Mouse (Mus musculus): ENCODE measurements around the gene Fam129c. TPM values are rescaled to one million over a fixed set of nuclear protein-coding genes. Genes with fewer than 3 reads are reported as not detected.

Gene Fam129c
- 2.6 and 2.7 TPM in 2 replicates for polyA plus RNA-seq (2014; fragmentation: Nextera tagmentation; extraction: Ambion mirVana)

GRCm38 (mm10) chr8:71597451-71597850, at the start of gene Fam129c:
Gene Fam129c (plus strand): TSS chr8:71597648.
- Histone ChIP-seq H3K27me3 (ENCODE audit: control insufficient read depth, insufficient read depth, low read length) (peaks cover 11% of the 10 kb centered on the region), H3K36me3 (replicated peaks; ENCODE audit: control insufficient read depth, insufficient read depth, low read depth, low read length) (no peaks in the 10 kb centered on the region), H3K27ac (replicated peaks; ENCODE audit: low read depth, low read length) (no peak within 1 kb of the TSS), H3K9me3 (replicated peaks; ENCODE audit: control insufficient read depth, low read length) (no peaks in the 10 kb centered on the region), H3K4me3 (ENCODE audit: low read depth, low read length) (no peak within 1 kb of the TSS), H3K9ac (replicated peaks; ENCODE audit: low read length) (no peak within 1 kb of the TSS), H3K4me2 (ENCODE audit: low read depth, low read length) (no peak within 1 kb of the TSS), H3K4me1 (ENCODE audit: control insufficient read depth, insufficient read depth, low read length) (peaks cover 4% of the 10 kb centered on the region)
- 70% methylated on average over 3 of the region's 3 CpGs for WGBS
- no peak for DNase-seq (ENCODE audit: low spot score)
- no peak for ATAC-seq (replicated peaks; ENCODE audit: insufficient number of reproducible peaks, low FRiP score, low TSS enrichment, low read depth)

DNA sequence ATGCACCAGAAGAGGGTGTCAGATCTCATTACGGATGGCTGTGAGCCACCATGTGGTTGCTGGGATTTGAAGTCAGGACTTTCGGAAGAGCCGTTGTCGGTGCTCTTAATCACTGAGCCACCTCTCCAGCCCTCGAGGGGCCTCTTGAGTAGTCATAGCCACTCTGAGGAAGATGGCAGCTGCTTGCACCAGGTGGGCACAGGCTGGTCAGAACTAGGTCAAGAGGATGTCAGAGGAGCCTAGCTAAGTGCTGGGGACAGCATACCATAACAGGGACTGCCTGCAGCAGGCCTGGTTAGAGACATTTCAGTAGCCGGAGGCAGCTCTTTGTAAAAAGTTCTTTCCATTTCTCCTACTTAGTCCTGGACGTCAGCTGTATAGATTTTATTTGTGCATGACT, 46.7 kb upstream of the Fam129c start:
- 63% methylated on average over 7 of the region's 7 CpGs for WGBS
- Histone ChIP-seq H3K9ac (replicated peaks; ENCODE audit: low read length) (no peak overlapping the region), H3K4me2 (ENCODE audit: low read depth, low read length) (no peak overlapping the region), H3K27me3 (ENCODE audit: control insufficient read depth, insufficient read depth, low read length) (no peaks in the 10 kb centered on the region; the same call in 1 of the 2 replicates), H3K4me1 (ENCODE audit: control insufficient read depth, insufficient read depth, low read length) (no peaks in the 10 kb centered on the region; the same call in 1 of the 2 replicates), H3K27ac (replicated peaks; ENCODE audit: low read depth, low read length) (no peak overlapping the region), H3K36me3 (replicated peaks; ENCODE audit: control insufficient read depth, insufficient read depth, low read depth, low read length) (no peaks in the 10 kb centered on the region), H3K9me3 (replicated peaks; ENCODE audit: control insufficient read depth, low read length) (no peaks in the 10 kb centered on the region), H3K4me3 (ENCODE audit: low read depth, low read length) (no peak overlapping the region)
- no peak for DNase-seq (ENCODE audit: low spot score)
- ATAC-seq (replicated peaks; ENCODE audit: insufficient number of reproducible peaks, low FRiP score, low TSS enrichment, low read depth), result no peak

DNA sequence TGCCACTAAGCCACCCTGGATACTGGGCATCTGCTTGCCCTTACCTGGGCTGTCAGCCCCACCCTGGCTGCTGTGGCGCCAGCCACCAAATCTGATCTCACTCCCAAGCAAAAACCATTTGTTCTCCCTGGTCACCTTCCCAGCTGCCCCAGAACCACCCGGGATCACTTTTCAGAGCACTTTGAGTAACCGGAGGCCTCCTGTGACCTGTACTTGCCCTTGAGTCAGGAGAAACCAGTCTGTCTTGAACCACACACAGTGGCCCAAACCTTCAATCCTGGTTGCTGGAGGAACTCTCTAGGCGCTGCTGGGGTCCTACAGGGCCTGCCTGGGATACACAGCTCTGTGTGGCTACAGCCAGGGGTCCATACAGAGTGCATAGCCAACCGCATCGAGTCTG, 44.7 kb upstream of the Fam129c start:
- WGBS, result 45% methylated on average over 6 of the region's 6 CpGs
- Histone ChIP-seq H3K9me3 (replicated peaks; ENCODE audit: control insufficient read depth, low read length) (no peaks in the 10 kb centered on the region), H3K27me3 (ENCODE audit: control insufficient read depth, insufficient read depth, low read length) (peaks cover 13% of the 10 kb centered on the region), H3K4me2 (ENCODE audit: low read depth, low read length) (no peak overlapping the region), H3K9ac (replicated peaks; ENCODE audit: low read length) (no peak overlapping the region), H3K27ac (replicated peaks; ENCODE audit: low read depth, low read length) (no peak overlapping the region), H3K4me3 (ENCODE audit: low read depth, low read length) (no peak overlapping the region), H3K4me1 (ENCODE audit: control insufficient read depth, insufficient read depth, low read length) (no peaks in the 10 kb centered on the region; the same call in 1 of the 2 replicates), H3K36me3 (replicated peaks; ENCODE audit: control insufficient read depth, insufficient read depth, low read depth, low read length) (no peaks in the 10 kb centered on the region)
- DNase-seq (ENCODE audit: low spot score), result no peak
- ATAC-seq (replicated peaks; ENCODE audit: insufficient number of reproducible peaks, low FRiP score, low TSS enrichment, low read depth), result no peak

- Histone ChIP-seq H3K4me2 (ENCODE audit: low read depth, low read length) (no peak overlapping the region), H3K4me3 (ENCODE audit: low read depth, low read length) (no peak overlapping the region), H3K9me3 (replicated peaks; ENCODE audit: control insufficient read depth, low read length) (no peaks in the 10 kb centered on the region), H3K27me3 (ENCODE audit: control insufficient read depth, insufficient read depth, low read length) (peaks cover 25% of the 10 kb centered on the region), H3K36me3 (replicated peaks; ENCODE audit: control insufficient read depth, insufficient read depth, low read depth, low read length) (no peaks in the 10 kb centered on the region), H3K4me1 (ENCODE audit: control insufficient read depth, insufficient read depth, low read length) (peaks cover 5% of the 10 kb centered on the region; the same call in 1 of the 2 replicates), H3K27ac (replicated peaks; ENCODE audit: low read depth, low read length) (no peak overlapping the region), H3K9ac (replicated peaks; ENCODE audit: low read length) (no peak overlapping the region)
- DNase-seq (ENCODE audit: low spot score) (no peak), ATAC-seq (replicated peaks; ENCODE audit: insufficient number of reproducible peaks, low FRiP score, low TSS enrichment, low read depth) (no peak)
- 75% methylated on average over 6 of the region's 6 CpGs for WGBS
Observed at GRCm38 (mm10) chr8:71554001-71554400, 43.4 kb upstream of the Fam129c start.

DNA sequence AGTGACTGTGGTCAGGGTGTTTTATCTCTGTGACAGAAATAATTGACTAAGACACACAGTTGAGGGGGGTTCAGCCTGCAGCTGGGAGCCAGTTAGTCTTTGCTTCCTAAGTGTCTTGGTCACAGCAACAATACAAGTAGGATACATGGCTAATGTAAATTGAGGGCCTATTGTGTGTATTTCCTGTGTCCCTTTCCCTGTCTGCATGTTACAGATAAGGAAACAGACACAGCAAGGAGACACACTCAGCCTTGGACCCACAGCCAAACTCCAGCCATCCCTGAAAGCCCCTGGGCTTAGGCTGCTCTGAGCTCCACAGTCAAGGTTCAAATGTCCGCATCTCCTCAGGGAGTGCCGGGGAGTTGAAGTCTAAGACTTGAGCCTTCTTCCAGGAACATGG, 42.8 kb upstream of the Fam129c start:
- no peak overlapping the region for H3K9ac ChIP-seq (replicated peaks; ENCODE audit: low read length)
- H3K27me3 ChIP-seq (ENCODE audit: control insufficient read depth, insufficient read depth, low read length), result peaks cover 32% of the 10 kb centered on the region
- ATAC-seq (replicated peaks; ENCODE audit: insufficient number of reproducible peaks, low FRiP score, low TSS enrichment, low read depth) (no peak), DNase-seq (ENCODE audit: low spot score) (no peak)
- no peaks in the 10 kb centered on the region for H3K9me3 ChIP-seq (replicated peaks; ENCODE audit: control insufficient read depth, low read length)
- 85% methylated on average over 2 of the region's 2 CpGs for WGBS
- no peaks in the 10 kb centered on the region for H3K36me3 ChIP-seq (replicated peaks; ENCODE audit: control insufficient read depth, insufficient read depth, low read depth, low read length)
- peaks cover 6% of the 10 kb centered on the region; the same call in 1 of the 2 replicates for H3K4me1 ChIP-seq (ENCODE audit: control insufficient read depth, insufficient read depth, low read length)
- H3K27ac ChIP-seq (replicated peaks; ENCODE audit: low read depth, low read length), result no peak overlapping the region
- H3K4me2 ChIP-seq (ENCODE audit: low read depth, low read length), result no peak overlapping the region
- H3K4me3 ChIP-seq (ENCODE audit: low read depth, low read length), result no peak overlapping the region

- Histone ChIP-seq H3K27me3 (ENCODE audit: control insufficient read depth, insufficient read depth, low read length) (peaks cover 61% of the 10 kb centered on the region), H3K4me1 (ENCODE audit: control insufficient read depth, insufficient read depth, low read length) (peaks cover 6% of the 10 kb centered on the region; the same call in 1 of the 2 replicates), H3K9ac (replicated peaks; ENCODE audit: low read length) (peak within 1 kb of the TSS; percentile 41; the same call in 1 of the 2 replicates), H3K36me3 (replicated peaks; ENCODE audit: control insufficient read depth, insufficient read depth, low read depth, low read length) (no peaks in the 10 kb centered on the region), H3K27ac (replicated peaks; ENCODE audit: low read depth, low read length) (no peak within 1 kb of the TSS), H3K4me2 (ENCODE audit: low read depth, low read length) (peak within 1 kb of the TSS; percentile 57), H3K9me3 (replicated peaks; ENCODE audit: control insufficient read depth, low read length) (no peaks in the 10 kb centered on the region), H3K4me3 (ENCODE audit: low read depth, low read length) (peak within 1 kb of the TSS; percentile 37)
- ATAC-seq (replicated peaks; ENCODE audit: insufficient number of reproducible peaks, low FRiP score, low TSS enrichment, low read depth) (no peak), DNase-seq (ENCODE audit: low spot score) (no peak)
- WGBS, result 4% methylated on average over 70 of the region's 70 CpGs
Observed at GRCm38 (mm10) chr8:71558071-71558957, 39.1 kb upstream of the Fam129c start, which contains the start of gene Tmem221. Gene Tmem221 (minus strand): TSS chr8:71558871.

DNA sequence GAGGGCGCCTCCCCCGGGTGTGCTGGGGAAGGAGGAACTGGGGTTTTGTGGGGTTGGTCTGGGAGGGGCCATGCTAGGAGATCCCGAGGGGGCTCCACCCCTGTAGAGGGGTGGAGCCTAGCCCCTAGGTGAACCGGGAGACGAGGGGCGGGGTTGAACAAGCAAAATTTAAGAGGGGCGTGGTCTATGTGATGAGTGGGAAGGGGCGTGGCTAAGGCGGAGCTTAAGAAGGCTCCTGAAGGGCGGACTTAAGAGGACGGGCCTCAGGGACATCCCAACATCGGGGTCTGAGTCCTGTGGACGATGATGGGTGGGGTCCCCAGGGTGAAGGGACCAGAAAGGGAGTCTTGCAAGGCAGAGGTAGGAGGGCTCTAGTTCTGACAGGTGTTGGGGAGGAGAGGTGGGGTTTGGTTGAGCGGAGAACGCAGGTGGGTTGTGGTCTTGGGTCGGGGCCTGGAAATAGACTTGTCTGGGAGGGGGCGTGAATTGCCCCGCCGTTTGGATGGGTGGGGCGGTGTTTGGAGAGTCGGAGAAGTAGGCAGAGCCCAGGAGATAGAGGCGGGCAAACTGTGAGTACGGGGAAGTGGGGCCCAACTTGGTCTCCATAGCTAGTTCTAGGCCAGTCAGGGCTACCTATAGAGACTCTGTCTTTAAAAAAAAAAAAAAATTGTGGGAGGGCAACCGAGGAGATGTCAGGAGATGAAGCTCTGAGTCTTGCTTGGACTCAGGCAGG, 38.3 kb upstream of the Fam129c start:
- H3K4me2 ChIP-seq (ENCODE audit: low read depth, low read length), result peak overlapping the region; percentile 57
- peak overlapping the region; percentile 37 for H3K4me3 ChIP-seq (ENCODE audit: low read depth, low read length)
- no peaks in the 10 kb centered on the region for H3K36me3 ChIP-seq (replicated peaks; ENCODE audit: control insufficient read depth, insufficient read depth, low read depth, low read length)
- 0 out of 2 replicates have a peak overlapping the region, but pooled peaks have one; percentile 41 for H3K9ac ChIP-seq (replicated peaks; ENCODE audit: low read length)
- peaks cover 6% of the 10 kb centered on the region; the same call in 1 of the 2 replicates for H3K4me1 ChIP-seq (ENCODE audit: control insufficient read depth, insufficient read depth, low read length)
- 0 out of 2 replicates have a peak, but pooled peaks have one; percentile 22 for ATAC-seq (replicated peaks; ENCODE audit: insufficient number of reproducible peaks, low FRiP score, low TSS enrichment, low read depth)
- peaks cover 61% of the 10 kb centered on the region for H3K27me3 ChIP-seq (ENCODE audit: control insufficient read depth, insufficient read depth, low read length)
- 2% methylated on average over 24 of the region's 24 CpGs for WGBS
- H3K27ac ChIP-seq (replicated peaks; ENCODE audit: low read depth, low read length), result no peak overlapping the region
- peaks cover 2% of the 10 kb centered on the region for H3K9me3 ChIP-seq (replicated peaks; ENCODE audit: control insufficient read depth, low read length)
- peak; percentile 85 for DNase-seq (ENCODE audit: low spot score)
